Mouse (Mus musculus): ENCODE results near the gene Iqsec1. TPM values are rescaled to one million over a fixed set of nuclear protein-coding genes. Genes with fewer than 3 reads are reported as not detected.

Iqsec1 gene
- polyA plus RNA-seq, 1 experiment from 2014 or later: 16.9 TPM

GRCm38 (mm10) chr6:90755613-90755941 is 232.9 kb downstream of the Iqsec1 start:
- Histone ChIP-seq H3K4me1 (replicated peaks) (peaks cover 33% of the 10 kb centered on the region), H3K27me3 (no peaks in the 10 kb centered on the region), H3K9ac (replicated peaks) (no peak overlapping the region), H3K36me3 (peaks cover 8% of the 10 kb centered on the region; the same call in 1 of the 2 replicates), H3K4me3 (replicated peaks) (no peak overlapping the region), H3K4me2 (replicated peaks) (no peak overlapping the region), H3K9me3 (no peaks in the 10 kb centered on the region), H3K27ac (no peak overlapping the region)
- 93% methylated on average over 6 of the region's 6 CpGs for WGBS
- ATAC-seq: no peak

- no peak overlapping the region for H3K9ac ChIP-seq (replicated peaks)
- no peak overlapping the region for H3K27ac ChIP-seq
- no peak for ATAC-seq
- H3K36me3 ChIP-seq: peaks cover 8% of the 10 kb centered on the region; the same call in 1 of the 2 replicates
- H3K4me3 ChIP-seq (replicated peaks): no peak overlapping the region
- WGBS: 84% methylated on average over 7 of the region's 7 CpGs
- H3K27me3 ChIP-seq: no peaks in the 10 kb centered on the region
- H3K4me1 ChIP-seq (replicated peaks): peaks cover 28% of the 10 kb centered on the region
- H3K4me2 ChIP-seq (replicated peaks): no peak overlapping the region
- H3K9me3 ChIP-seq: no peaks in the 10 kb centered on the region
Observed at GRCm38 (mm10) chr6:90754927-90755612, 233.4 kb downstream of the Iqsec1 start.

- no peak for ATAC-seq
- Histone ChIP-seq H3K4me1 (replicated peaks) (peaks cover 18% of the 10 kb centered on the region), H3K4me3 (replicated peaks) (no peak overlapping the region), H3K36me3 (peaks cover 8% of the 10 kb centered on the region; the same call in 1 of the 2 replicates), H3K9ac (replicated peaks) (no peak overlapping the region), H3K27me3 (no peaks in the 10 kb centered on the region), H3K9me3 (no peaks in the 10 kb centered on the region), H3K27ac (no peak overlapping the region), H3K4me2 (replicated peaks) (no peak overlapping the region)
- WGBS: 98% methylated on average over 2 of the region's 2 CpGs
Observed at GRCm38 (mm10) chr6:90754093-90754492, 234.4 kb downstream of the Iqsec1 start.

- no peak for ATAC-seq
- H3K27me3 ChIP-seq: no peaks in the 10 kb centered on the region
- H3K4me2 ChIP-seq (replicated peaks): no peak overlapping the region
- H3K9ac ChIP-seq (replicated peaks): no peak overlapping the region
- no peak overlapping the region for H3K27ac ChIP-seq
- peaks cover 14% of the 10 kb centered on the region; the same call in 1 of the 2 replicates for H3K4me1 ChIP-seq (replicated peaks)
- peaks cover 10% of the 10 kb centered on the region; the same call in 1 of the 2 replicates for H3K36me3 ChIP-seq
- H3K9me3 ChIP-seq: no peaks in the 10 kb centered on the region
- H3K4me3 ChIP-seq (replicated peaks): no peak overlapping the region
Observed at GRCm38 (mm10) chr6:90753656-90754055, 234.8 kb downstream of the Iqsec1 start.

GRCm38 (mm10) chr6:90751624-90752023 is 236.9 kb downstream of the Iqsec1 start:
- WGBS: 91% methylated on average over 3 of the region's 3 CpGs
- ATAC-seq: no peak

GRCm38 (mm10) chr6:90750091-90750490 is 238.4 kb downstream of the Iqsec1 start:
- 56% methylated on average over 2 of the region's 2 CpGs for WGBS
- H3K36me3 ChIP-seq: peaks cover 3% of the 10 kb centered on the region; the same call in 1 of the 2 replicates
- no peak overlapping the region for H3K27ac ChIP-seq
- no peaks in the 10 kb centered on the region for H3K27me3 ChIP-seq
- peaks cover 14% of the 10 kb centered on the region for H3K4me1 ChIP-seq (replicated peaks)
- ATAC-seq: no peak
- H3K4me2 ChIP-seq (replicated peaks): no peak overlapping the region
- no peak overlapping the region for H3K4me3 ChIP-seq (replicated peaks)
- no peak overlapping the region for H3K9ac ChIP-seq (replicated peaks)
- no peaks in the 10 kb centered on the region for H3K9me3 ChIP-seq

More at GRCm38 (mm10) chr6:90751624-90752023, 236.9 kb downstream of the Iqsec1 start:
- no peak overlapping the region for H3K4me3 ChIP-seq (replicated peaks)
- no peaks in the 10 kb centered on the region for H3K27me3 ChIP-seq
- no peak overlapping the region for H3K27ac ChIP-seq
- H3K36me3 ChIP-seq: peaks cover 3% of the 10 kb centered on the region; the same call in 1 of the 2 replicates
- H3K9ac ChIP-seq (replicated peaks): no peak overlapping the region
- peaks cover 5% of the 10 kb centered on the region; the same call in 1 of the 2 replicates for H3K4me1 ChIP-seq (replicated peaks)
- no peak overlapping the region for H3K4me2 ChIP-seq (replicated peaks)
- H3K9me3 ChIP-seq: no peaks in the 10 kb centered on the region

- no peak overlapping the region for H3K4me2 ChIP-seq (replicated peaks)
- no peak for ATAC-seq
- 94% methylated on average over 4 of the region's 4 CpGs for WGBS
- no peaks in the 10 kb centered on the region for H3K27me3 ChIP-seq
- H3K4me3 ChIP-seq (replicated peaks): no peak overlapping the region
- H3K36me3 ChIP-seq: peaks cover 3% of the 10 kb centered on the region; the same call in 1 of the 2 replicates
- H3K9ac ChIP-seq (replicated peaks): no peak overlapping the region
- peaks cover 14% of the 10 kb centered on the region for H3K4me1 ChIP-seq (replicated peaks)
- H3K9me3 ChIP-seq: no peaks in the 10 kb centered on the region
- no peak overlapping the region for H3K27ac ChIP-seq
Observed at GRCm38 (mm10) chr6:90749414-90749937, 239.0 kb downstream of the Iqsec1 start.

GRCm38 (mm10) chr6:90748976-90749375 is 239.5 kb downstream of the Iqsec1 start:
- H3K9me3 ChIP-seq: no peaks in the 10 kb centered on the region
- H3K9ac ChIP-seq (replicated peaks): no peak overlapping the region
- no peak overlapping the region for H3K4me3 ChIP-seq (replicated peaks)
- H3K27me3 ChIP-seq: no peaks in the 10 kb centered on the region
- H3K27ac ChIP-seq: no peak overlapping the region
- peaks cover 14% of the 10 kb centered on the region for H3K4me1 ChIP-seq (replicated peaks)
- peaks cover 3% of the 10 kb centered on the region; the same call in 1 of the 2 replicates for H3K36me3 ChIP-seq
- ATAC-seq: no peak
- H3K4me2 ChIP-seq (replicated peaks): no peak overlapping the region

- Histone ChIP-seq H3K4me2 (replicated peaks) (no peak overlapping the region), H3K36me3 (peaks cover 3% of the 10 kb centered on the region; the same call in 1 of the 2 replicates), H3K9me3 (no peaks in the 10 kb centered on the region), H3K9ac (replicated peaks) (no peak overlapping the region), H3K27me3 (no peaks in the 10 kb centered on the region), H3K27ac (no peak overlapping the region), H3K4me3 (replicated peaks) (no peak overlapping the region), H3K4me1 (replicated peaks) (peaks cover 17% of the 10 kb centered on the region)
- ATAC-seq: peak; percentile 34; the same call in 1 of the 2 replicates
- 56% methylated on average over 3 of the region's 3 CpGs for WGBS
Observed at GRCm38 (mm10) chr6:90746331-90746864, 242.1 kb downstream of the Iqsec1 start.

- WGBS: 85% methylated on average over 3 of the region's 3 CpGs
Observed at GRCm38 (mm10) chr6:90745401-90746198, 242.9 kb downstream of the Iqsec1 start.

GRCm38 (mm10) chr6:90742453-90742852 is 246.0 kb downstream of the Iqsec1 start:
- Histone ChIP-seq H3K9me3 (no peaks in the 10 kb centered on the region), H3K27ac (no peak overlapping the region), H3K4me1 (replicated peaks) (peaks cover 17% of the 10 kb centered on the region), H3K4me3 (replicated peaks) (no peak overlapping the region), H3K9ac (replicated peaks) (no peak overlapping the region), H3K27me3 (no peaks in the 10 kb centered on the region), H3K4me2 (replicated peaks) (no peak overlapping the region), H3K36me3 (no peaks in the 10 kb centered on the region)
- ATAC-seq: no peak
- WGBS: 40% methylated on average over 1 of the region's 1 CpGs

More at GRCm38 (mm10) chr6:90745401-90746198, 242.9 kb downstream of the Iqsec1 start:
- no peaks in the 10 kb centered on the region for H3K27me3 ChIP-seq
- no peak overlapping the region for H3K4me2 ChIP-seq (replicated peaks)
- H3K4me3 ChIP-seq (replicated peaks): no peak overlapping the region
- no peak for ATAC-seq
- no peak overlapping the region for H3K9ac ChIP-seq (replicated peaks)
- no peaks in the 10 kb centered on the region for H3K9me3 ChIP-seq
- H3K36me3 ChIP-seq: peaks cover 3% of the 10 kb centered on the region; the same call in 1 of the 2 replicates
- H3K4me1 ChIP-seq (replicated peaks): peaks cover 17% of the 10 kb centered on the region
- H3K27ac ChIP-seq: no peak overlapping the region

GRCm38 (mm10) chr6:90741717-90742116 is 246.8 kb downstream of the Iqsec1 start:
- H3K27me3 ChIP-seq: no peaks in the 10 kb centered on the region
- H3K36me3 ChIP-seq: no peaks in the 10 kb centered on the region
- H3K9ac ChIP-seq (replicated peaks): no peak overlapping the region
- no peak for ATAC-seq
- H3K4me1 ChIP-seq (replicated peaks): peaks cover 19% of the 10 kb centered on the region
- WGBS: 89% methylated on average over 5 of the region's 5 CpGs
- H3K4me3 ChIP-seq (replicated peaks): no peak overlapping the region
- no peak overlapping the region for H3K27ac ChIP-seq
- H3K9me3 ChIP-seq: no peaks in the 10 kb centered on the region
- no peak overlapping the region for H3K4me2 ChIP-seq (replicated peaks)

Measured in midbrain, embryonic 13.5 days (tissue).